Mouse (Mus musculus) neural tube, embryonic 11.5 days (tissue): ENCODE measurements around the gene Tmem245. TPM values are rescaled to one million over a fixed set of nuclear protein-coding genes. Genes with fewer than 3 reads are reported as not detected.

ENCODE experiments used
- ATAC-seq: fragments of 200-750 bp; cut with Nextera tagmentation; 2 replicates; pipeline ENCODE4 v1.8.0; 2017; ENCODE audit warnings: moderate number of reproducible peaks, mild to moderate bottlenecking, moderate TSS enrichment, moderate library complexity; ENCODE audit not compliant: insufficient read depth, low FRiP score, low TSS enrichment
- DNase-seq: peaks from one replicate; pipeline ENCODE4 v3.0.0-alpha.2; 2015; ENCODE audit warnings: low spot score
- H3K27ac ChIP-seq: fragments of 300-500 bp; sonication (generic); 2 replicates; pipeline ENCODE4 v1.5.1; 2014; ENCODE audit warnings: low read depth, mild to moderate bottlenecking, low read length
- H3K27me3 ChIP-seq: fragments of 300-500 bp; sonication (generic); 2 replicates; pipeline ENCODE4 v1.6.1; 2014; ENCODE audit warnings: mild to moderate bottlenecking, low read length, mixed read lengths; ENCODE audit not compliant: control insufficient read depth, insufficient read depth
- H3K36me3 ChIP-seq: fragments of 300-500 bp; sonication (generic); 2 replicates; pipeline ENCODE4 v1.6.1; 2014; ENCODE audit warnings: mild to moderate bottlenecking, low read length, moderate library complexity, mixed read lengths; ENCODE audit not compliant: control insufficient read depth, insufficient read depth
- H3K4me1 ChIP-seq: fragments of 300-500 bp; sonication (generic); 2 replicates; pipeline ENCODE4 v1.6.1; 2014; ENCODE audit warnings: low read length, mixed read lengths; ENCODE audit not compliant: control insufficient read depth, insufficient read depth
- H3K4me2 ChIP-seq: fragments of 300-500 bp; sonication (generic); 2 replicates; pipeline ENCODE4 v1.6.1; 2014; ENCODE audit warnings: low read depth, mild to moderate bottlenecking, moderate library complexity
- H3K4me3 ChIP-seq: fragments of 300-500 bp; sonication (generic); 2 replicates; pipeline ENCODE4 v1.5.1; 2014; ENCODE audit warnings: low read depth, low read length
- H3K9ac ChIP-seq: fragments of 300-500 bp; sonication (generic); 2 replicates; pipeline ENCODE4 v1.6.1; 2014; ENCODE audit warnings: mild to moderate bottlenecking, low read length
- H3K9me3 ChIP-seq: fragments of 300-500 bp; sonication (generic); 2 replicates; pipeline ENCODE4 v1.6.1; 2016; ENCODE audit warnings: low read length; ENCODE audit not compliant: control insufficient read depth
- WGBS: fragments of 180-500 bp; shearing (Covaris S2); extraction: QIAGEN DNeasy Blood & Tissue Kit; methylation state at CpG from one replicate; pipeline ENCODE4 v1.1.7; 2014; 5-methylcytosine and 5-hydroxymethylcytosine counted together
- polyA plus RNA-seq: library from polyadenylated mRNA; unstranded; fragments of >200 nt; fragmentation: Nextera tagmentation; extraction: Ambion mirVana; gene quantifications from 2 replicates; pipeline ENCODE4 v1.2.1, GENCODE M21; 2014

The Tmem245 gene
- polyA plus RNA-seq, 1 experiment from 2014 or later: 9.2 TPM

DNA sequence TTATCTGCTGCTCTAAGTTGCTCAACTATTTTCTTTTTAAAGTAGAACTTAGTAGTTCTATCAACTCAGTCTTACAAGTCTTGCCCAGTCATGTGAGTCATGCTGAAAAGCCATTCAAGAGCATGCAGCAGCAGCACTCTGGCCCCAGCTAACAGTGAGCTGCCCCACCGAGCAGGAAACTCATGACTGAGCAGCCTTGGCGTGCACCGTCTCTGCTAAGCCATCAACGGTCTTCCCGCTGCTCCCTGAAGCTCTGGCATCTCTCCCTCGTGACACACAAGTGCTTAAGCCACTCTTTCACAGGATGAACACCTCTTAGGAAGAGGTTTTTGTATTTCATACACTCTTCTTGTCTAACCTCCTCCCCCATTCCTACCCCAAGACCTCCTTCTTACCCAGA, 10.1 kb downstream of the Tmem245 start:
- H3K36me3 ChIP-seq: peaks cover 6% of the 10 kb centered on the region
- ATAC-seq: no peak
- no peaks in the 10 kb centered on the region for H3K4me1 ChIP-seq
- no peaks in the 10 kb centered on the region for H3K27me3 ChIP-seq
- H3K9me3 ChIP-seq: no peaks in the 10 kb centered on the region
- H3K27ac ChIP-seq: no peak overlapping the region
- H3K4me3 ChIP-seq: no peak overlapping the region
- H3K4me2 ChIP-seq: no peak overlapping the region
- WGBS: 73% methylated on average over 6 of the region's 6 CpGs
- no peak for DNase-seq
- H3K9ac ChIP-seq: no peak overlapping the region

DNA sequence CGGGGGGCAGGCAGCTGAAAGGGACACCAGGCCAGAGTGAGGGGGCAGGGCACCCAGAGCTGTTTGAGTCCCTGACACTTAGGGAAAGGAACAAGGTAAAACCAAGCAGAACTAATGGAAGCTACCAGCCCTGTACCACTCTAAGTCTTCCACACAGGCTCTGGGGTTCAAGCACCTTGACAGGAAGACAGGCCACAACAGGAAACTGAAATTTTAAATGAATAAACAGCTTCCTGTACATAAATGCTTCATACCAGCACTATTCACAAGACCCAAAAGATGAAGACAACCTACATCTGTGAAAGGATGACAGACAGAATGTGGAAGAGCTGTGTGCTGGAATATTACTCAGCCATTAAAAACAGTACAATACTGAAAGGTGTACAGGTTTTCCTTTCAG, 11.9 kb downstream of the Tmem245 start:
- no peak overlapping the region for H3K4me2 ChIP-seq
- no CpG with 5 or more reads among the region's 1 CpGs for WGBS

DNA sequence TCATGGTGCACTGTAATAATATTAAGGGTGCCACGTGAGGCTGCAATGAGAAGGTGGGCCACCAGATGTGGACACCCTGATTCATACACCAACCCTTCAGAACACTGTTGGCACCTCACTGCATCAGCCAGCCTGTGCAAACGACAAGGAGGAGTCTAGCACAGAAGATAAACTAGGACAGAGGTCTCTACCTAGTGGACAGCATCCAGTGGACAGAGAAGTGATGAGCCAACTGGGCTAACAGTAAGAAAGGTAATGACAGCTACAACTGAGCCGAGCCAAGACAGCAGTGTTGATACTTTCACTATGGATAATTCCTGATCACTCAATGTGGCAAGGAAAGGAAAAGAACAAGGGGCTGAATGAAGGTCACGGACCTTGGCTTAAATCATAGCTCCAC, 14.1 kb downstream of the Tmem245 start:
- H3K27ac ChIP-seq: no peak overlapping the region
- no peak overlapping the region for H3K4me2 ChIP-seq
- DNase-seq: no peak
- ATAC-seq: no peak
- no peaks in the 10 kb centered on the region for H3K27me3 ChIP-seq
- H3K4me1 ChIP-seq: no peaks in the 10 kb centered on the region
- H3K4me3 ChIP-seq: no peak overlapping the region
- no peaks in the 10 kb centered on the region for H3K9me3 ChIP-seq
- 91% methylated on average over 4 of the region's 4 CpGs for WGBS
- peaks cover 8% of the 10 kb centered on the region for H3K36me3 ChIP-seq
- no peak overlapping the region for H3K9ac ChIP-seq

More for the DNA sequence above, 11.9 kb downstream of the Tmem245 start:
- H3K36me3 ChIP-seq: peaks cover 6% of the 10 kb centered on the region
- H3K9ac ChIP-seq: no peak overlapping the region
- DNase-seq (no peak), ATAC-seq (no peak)
- no peaks in the 10 kb centered on the region for H3K27me3 ChIP-seq
- no peak overlapping the region for H3K27ac ChIP-seq
- H3K9me3 ChIP-seq: no peaks in the 10 kb centered on the region
- H3K4me3 ChIP-seq: no peak overlapping the region
- H3K4me1 ChIP-seq: no peaks in the 10 kb centered on the region

DNA sequence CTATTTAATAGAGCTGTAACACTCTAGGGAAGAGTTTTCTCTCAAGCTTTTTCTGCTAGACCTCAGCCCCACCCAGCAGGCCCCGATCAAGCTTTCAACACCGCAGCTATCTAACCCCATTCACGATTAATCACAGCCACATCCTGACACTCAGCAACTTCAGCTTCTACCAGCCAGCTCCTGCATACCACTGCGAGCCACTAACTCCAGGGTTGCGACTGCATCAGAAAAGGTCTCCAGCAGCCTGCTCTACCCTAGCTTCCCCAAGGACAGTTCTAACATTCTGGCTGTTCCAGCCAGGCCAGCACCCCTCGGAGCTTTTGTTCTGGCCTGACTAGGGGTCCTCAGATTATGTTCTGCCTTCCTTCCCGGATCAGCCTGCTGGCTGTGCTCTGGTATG, 15.1 kb downstream of the Tmem245 start:
- H3K4me2 ChIP-seq: no peak overlapping the region

DNA sequence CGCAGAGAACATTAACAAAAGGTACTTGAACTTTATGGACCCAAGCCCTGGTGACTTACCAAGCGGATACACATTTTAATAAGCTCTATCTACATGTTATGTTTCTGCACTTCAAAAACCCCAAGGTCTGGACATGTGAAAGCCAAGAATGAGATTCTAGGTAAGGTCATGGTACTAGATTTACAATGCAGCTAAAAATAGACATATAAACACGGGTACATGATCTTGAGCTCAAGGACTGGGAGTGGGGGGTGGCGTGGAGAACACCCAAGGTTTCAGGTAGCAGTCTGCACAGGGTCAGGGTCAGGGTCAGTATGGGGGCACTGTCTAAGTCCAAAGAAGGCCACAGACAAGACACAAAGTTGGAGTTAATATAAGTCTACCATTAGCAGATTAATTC, 16.9 kb downstream of the Tmem245 start:
- no peak overlapping the region for H3K4me3 ChIP-seq
- no peaks in the 10 kb centered on the region for H3K9me3 ChIP-seq
- H3K27ac ChIP-seq: no peak overlapping the region
- H3K27me3 ChIP-seq: no peaks in the 10 kb centered on the region
- WGBS: 87% methylated on average over 4 of the region's 4 CpGs
- no peak overlapping the region for H3K9ac ChIP-seq
- H3K36me3 ChIP-seq: peaks cover 8% of the 10 kb centered on the region
- no peaks in the 10 kb centered on the region for H3K4me1 ChIP-seq
- no peak overlapping the region for H3K4me2 ChIP-seq
- DNase-seq: no peak
- ATAC-seq: no peak

More for the DNA sequence above, 15.1 kb downstream of the Tmem245 start:
- no peak for ATAC-seq
- Histone ChIP-seq H3K4me3 (no peak overlapping the region), H3K4me1 (no peaks in the 10 kb centered on the region), H3K9me3 (no peaks in the 10 kb centered on the region), H3K27me3 (no peaks in the 10 kb centered on the region), H3K36me3 (peaks cover 8% of the 10 kb centered on the region), H3K9ac (no peak overlapping the region), H3K27ac (no peak overlapping the region)
- 57% methylated on average over 7 of the region's 7 CpGs for WGBS
- no peak for DNase-seq

DNA sequence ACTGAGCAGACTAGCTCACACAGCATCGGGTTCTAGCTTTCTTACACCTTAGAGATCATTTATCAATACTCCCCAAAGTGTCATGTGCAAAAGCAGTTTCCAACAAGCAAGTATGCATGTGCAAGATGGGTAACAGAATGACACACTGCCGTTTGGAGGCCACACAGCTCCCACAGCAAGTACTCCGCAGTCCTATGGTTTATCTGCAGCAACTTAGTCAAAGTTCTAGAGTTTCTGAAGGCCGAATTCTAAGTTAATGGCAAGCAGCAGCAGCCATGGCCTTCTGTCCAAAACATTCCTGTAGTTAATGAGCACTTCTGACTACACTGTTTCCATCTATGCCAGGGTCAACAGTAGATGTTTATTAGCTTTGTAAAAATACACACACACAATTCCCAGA, 20.3 kb downstream of the Tmem245 start:
- Histone ChIP-seq H3K9ac (no peak overlapping the region), H3K4me2 (no peak overlapping the region), H3K36me3 (peaks cover 4% of the 10 kb centered on the region; the same call in 1 of the 2 replicates), H3K9me3 (no peaks in the 10 kb centered on the region), H3K27me3 (no peaks in the 10 kb centered on the region), H3K27ac (no peak overlapping the region), H3K4me1 (no peaks in the 10 kb centered on the region), H3K4me3 (no peak overlapping the region)
- DNase-seq (no peak), ATAC-seq (no peak)
- 90% methylated on average over 4 of the region's 4 CpGs for WGBS

DNA sequence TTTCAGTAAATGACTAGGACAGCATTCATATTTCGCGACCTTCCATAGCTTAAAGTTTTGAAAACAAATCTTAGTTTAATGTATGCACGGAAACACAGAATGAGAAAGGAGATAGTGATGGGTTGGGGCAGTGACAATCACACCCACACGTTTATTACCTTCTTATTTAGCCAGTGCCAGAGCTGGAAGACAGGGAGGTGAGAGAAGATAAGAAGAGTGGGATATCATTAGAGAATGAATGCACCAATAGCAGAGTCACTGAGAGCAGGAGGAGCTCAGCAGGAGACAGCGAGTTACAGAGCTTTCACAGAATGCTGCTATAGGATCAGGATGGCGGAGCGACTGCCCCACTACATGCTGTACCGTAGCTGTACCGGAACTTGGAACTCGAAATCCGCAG, 25.0 kb downstream of the Tmem245 start:
- Histone ChIP-seq H3K36me3 (peaks cover 2% of the 10 kb centered on the region; the same call in 1 of the 2 replicates), H3K4me2 (no peak overlapping the region), H3K9ac (no peak overlapping the region), H3K27me3 (no peaks in the 10 kb centered on the region), H3K4me3 (no peak overlapping the region), H3K9me3 (no peaks in the 10 kb centered on the region), H3K4me1 (no peaks in the 10 kb centered on the region), H3K27ac (no peak overlapping the region)
- DNase-seq (no peak), ATAC-seq (no peak)
- WGBS: 94% methylated on average over 11 of the region's 11 CpGs

DNA sequence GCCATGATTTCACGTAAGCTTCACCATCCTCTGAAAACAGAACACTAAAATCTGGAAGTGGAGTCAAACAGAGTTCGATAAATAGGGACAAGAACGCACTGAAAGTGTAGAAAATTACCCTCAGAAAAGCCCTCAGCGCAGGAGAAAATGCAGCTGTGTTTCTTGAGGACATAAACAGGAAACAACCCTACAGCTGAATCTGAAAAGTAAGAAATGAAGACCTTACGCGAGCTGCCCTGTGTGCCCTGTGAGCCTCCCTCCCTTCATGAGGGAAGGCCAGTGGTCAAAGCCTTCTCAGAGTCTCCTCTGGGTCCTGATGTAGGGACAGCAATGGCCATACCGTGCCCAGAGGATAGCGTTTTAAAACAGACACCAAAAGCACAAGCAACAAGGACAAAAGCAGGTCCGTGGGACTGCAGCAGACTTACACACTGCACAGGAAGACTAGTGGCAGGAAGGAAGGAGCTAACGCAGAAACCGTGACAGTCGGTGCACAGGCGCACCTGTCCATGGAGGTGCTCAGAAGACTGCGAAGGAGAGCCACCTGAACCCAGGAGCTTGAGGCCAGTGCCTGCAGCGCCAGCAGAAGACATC, 31.4 kb downstream of the Tmem245 start:
- Histone ChIP-seq H3K36me3 (peaks cover 2% of the 10 kb centered on the region), H3K4me3 (no peak overlapping the region), H3K27me3 (no peaks in the 10 kb centered on the region), H3K4me1 (no peaks in the 10 kb centered on the region), H3K9ac (no peak overlapping the region), H3K4me2 (no peak overlapping the region), H3K27ac (no peak overlapping the region), H3K9me3 (no peaks in the 10 kb centered on the region)
- ATAC-seq: no peak
- 93% methylated on average over 15 of the region's 15 CpGs for WGBS
- no peak for DNase-seq

DNA sequence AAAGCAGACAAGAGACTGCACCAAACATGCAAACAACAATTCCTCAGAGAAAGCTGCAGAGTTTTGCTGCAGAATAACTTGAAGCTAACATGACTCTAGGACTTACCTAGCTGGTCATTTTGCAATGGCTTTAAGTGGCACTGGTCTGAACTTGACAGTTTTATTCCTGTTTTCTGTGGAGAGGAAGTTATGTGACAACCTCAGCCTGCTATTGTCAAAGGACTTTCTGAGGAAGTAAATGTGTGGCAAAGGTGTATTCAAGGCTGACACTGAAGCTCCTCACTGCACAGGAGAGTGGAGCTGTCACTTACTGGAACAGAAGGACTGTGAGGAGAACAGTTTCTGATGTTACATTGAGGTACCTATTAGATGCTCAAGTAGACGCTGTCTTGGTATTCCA, 32.5 kb downstream of the Tmem245 start:
- no peak overlapping the region for H3K9ac ChIP-seq
- DNase-seq (no peak), ATAC-seq (no peak)
- H3K9me3 ChIP-seq: no peaks in the 10 kb centered on the region
- H3K36me3 ChIP-seq: peaks cover 2% of the 10 kb centered on the region
- H3K4me3 ChIP-seq: no peak overlapping the region
- H3K4me1 ChIP-seq: no peaks in the 10 kb centered on the region
- no peak overlapping the region for H3K4me2 ChIP-seq
- no peaks in the 10 kb centered on the region for H3K27me3 ChIP-seq
- H3K27ac ChIP-seq: no peak overlapping the region
- WGBS: 85% methylated on average over 1 of the region's 1 CpGs
